Mouse (Mus musculus): ENCODE measurements around the gene Rnf10.
A peak's percentile ranks its signal among the peaks of the same experiment; 100 is the strongest.

DNA sequence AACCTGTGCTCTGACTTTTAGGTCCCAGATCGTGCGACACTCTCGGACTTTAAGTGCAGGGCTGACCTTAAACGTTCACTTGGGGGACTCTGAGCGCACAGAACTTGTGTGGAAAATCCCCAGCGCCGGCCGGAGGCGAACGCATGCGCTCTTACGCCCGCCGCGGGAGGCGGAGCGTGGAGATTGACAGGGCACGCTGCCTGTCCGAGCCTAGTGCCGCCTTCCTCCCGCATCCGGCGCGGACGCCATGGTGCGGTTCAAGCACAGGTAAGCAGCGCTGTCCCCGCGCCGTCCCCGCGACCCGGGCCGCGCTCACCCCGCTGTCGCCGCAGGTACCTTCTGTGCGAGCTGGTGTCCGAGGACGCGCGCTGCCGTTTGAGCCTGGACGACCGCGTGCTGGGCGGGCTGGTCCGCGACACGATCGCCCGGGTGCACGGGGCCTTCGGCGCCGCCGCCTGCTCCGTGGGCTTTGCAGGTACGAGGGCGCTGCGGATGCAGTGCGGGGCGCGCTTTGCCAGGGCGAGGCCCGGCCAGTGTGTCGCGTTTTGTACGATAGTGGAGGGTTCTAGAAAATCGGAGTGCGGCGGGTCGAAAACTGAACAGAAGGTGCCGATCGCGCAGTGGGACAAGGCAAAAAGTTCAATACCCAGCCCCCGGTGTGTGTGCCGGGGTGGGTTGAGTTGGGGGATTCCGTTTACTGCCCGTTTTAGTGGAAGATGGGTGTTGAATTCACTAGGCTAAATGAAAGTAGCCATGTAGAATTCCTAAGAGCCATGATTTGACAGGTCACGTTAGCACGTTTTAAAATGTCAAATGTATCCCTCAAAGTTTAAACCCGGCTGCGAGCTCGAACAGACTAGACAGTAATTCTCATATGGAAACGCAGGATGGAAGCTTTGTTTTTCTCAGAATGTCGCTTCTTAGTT is 34.6 kb downstream of the Rnf10 start:
- TF ChIP-seq POLR2A (IDR thresholded peaks at IDR 0.05; ENCODE audit: borderline replicate concordance, extremely low read depth, insufficient read depth, insufficient read length, poor library complexity, severe bottlenecking) (peak; percentile 78; the same call in 1 of the 2 replicates), CTCF (IDR thresholded peaks at IDR 0.05; ENCODE audit: borderline replicate concordance, extremely low read depth, insufficient read depth, insufficient read length) (no peak)

Data from brain, embryonic 14.5 days (tissue).